8 mouse cellular contexts compared by ENCODE assay signal in the genomic region with DNA sequence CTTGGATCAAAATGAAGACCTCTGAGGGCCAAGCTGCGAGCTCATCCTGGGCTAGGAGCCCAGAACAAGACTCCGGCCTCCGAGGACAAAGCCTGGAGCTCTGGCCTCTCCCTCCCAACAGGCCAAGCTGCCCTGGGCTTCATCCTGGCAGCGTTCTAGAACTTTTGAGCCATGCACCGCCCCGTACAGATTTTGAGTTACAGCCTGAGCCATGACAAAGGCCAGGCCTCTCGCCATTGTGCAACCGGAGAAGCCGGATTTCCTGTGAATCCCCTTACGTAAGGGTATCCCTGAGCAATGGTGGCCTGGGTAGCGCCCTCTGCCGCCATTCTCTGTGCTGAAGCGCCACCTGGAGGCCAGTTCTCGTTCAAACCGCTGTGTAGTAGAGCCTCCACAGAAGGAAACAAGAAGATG.
DNase-seq lines count a peak whose midpoint lies in the region; ATAC-seq lines count a peak whose summit lies in the region.

No protein-coding gene starts in this region.

- peaks cover 9% of the 10 kb centered on the region for H3K4me1 ChIP-seq in hindbrain, embryonic 13.5 days (replicated peaks)

- peak; percentile 97 for ATAC-seq in hindbrain, embryonic 13.5 days (ENCODE audit: low FRiP score)

- H3K4me2 ChIP-seq in hindbrain, embryonic 13.5 days = peak overlapping the region; percentile 53

- H3K27ac ChIP-seq in hindbrain, embryonic 13.5 days = peak overlapping the region; percentile 70

- no peaks in the 10 kb centered on the region for H3K9me3 ChIP-seq in hindbrain, embryonic 13.5 days

- H3K9ac ChIP-seq in hindbrain, embryonic 13.5 days = 0 out of 2 replicates have a peak overlapping the region, but pooled peaks have one; percentile 60

- H3K27me3 ChIP-seq in hindbrain, embryonic 13.5 days = no peaks in the 10 kb centered on the region

- H3K4me3 ChIP-seq in hindbrain, embryonic 13.5 days = peak overlapping the region; percentile 15; the same call in 1 of the 2 replicates

- WGBS in hindbrain, embryonic 13.5 days = 19% methylated on average over 15 of the region's 15 CpGs

- no peaks in the 10 kb centered on the region for H3K36me3 ChIP-seq in hindbrain, embryonic 13.5 days

- DNase-seq in Muller cell, postnatal 12 days (ENCODE audit: inconsistent ontology term) = peak; percentile 93
- DNase-seq in cerebellum, adult 9-11 months = peak; percentile 92
- DNase-seq in frontal cortex, postnatal 14 days (ENCODE audit: low spot score in 2 of 2) = peak; percentile 90 to 96
- DNase-seq in layer of hippocampus, postnatal 25 days (ENCODE audit: extremely low spot score in 1 of 2, low spot score in 1 of 2) = peak; percentile 98 to 100
- peak; percentile 96 for DNase-seq in lung, postnatal 25 days (ENCODE audit: low spot score)
- peak; percentile 99 for DNase-seq in retina, embryonic 14.5 days (ENCODE audit: low spot score)
- peak; percentile 98 for DNase-seq in thymus, postnatal 4 days

Comparison
In these comparisons a context has a peak if more than half of its experiments do, and no peak if none do; other contexts are left out.
1. Peak in every context shown above with its lines: DNase-seq, ATAC-seq, H3K4me3 ChIP-seq and H3K27ac ChIP-seq.